8 mouse cellular contexts compared by ENCODE assay signal in the genomic region with DNA sequence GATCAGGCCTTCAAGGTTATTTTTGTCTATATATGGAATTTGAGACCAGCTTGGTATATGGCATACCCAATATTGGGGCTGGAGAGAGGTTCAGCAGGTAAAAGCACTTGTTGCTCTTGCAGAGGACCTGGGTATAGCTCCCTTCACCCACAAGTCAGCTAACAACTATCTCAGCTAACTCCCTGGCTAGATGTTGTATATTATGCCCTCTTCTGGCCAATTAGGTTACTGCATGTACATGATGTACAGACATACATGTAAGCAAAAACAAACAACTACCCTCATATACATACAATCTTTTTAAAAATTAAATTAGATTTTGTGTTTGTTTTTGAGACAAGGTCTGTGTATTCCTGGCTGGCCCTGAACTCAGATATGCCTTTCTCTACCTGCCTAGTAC. TPM values are rescaled to one million over a fixed set of nuclear protein-coding genes. Genes with fewer than 3 reads are reported as not detected.
DNase-seq lines count a peak whose midpoint lies in the region; ATAC-seq and TF ChIP-seq lines count a peak whose summit lies in the region.

No protein-coding gene starts in this region.

- no peak overlapping the region for H3K27ac ChIP-seq in liver, adult 2 months (replicated peaks; ENCODE audit: insufficient read depth, low read depth, low read length)
- no peak overlapping the region for H3K27ac ChIP-seq in liver, embryonic 16.5 days (ENCODE audit: low read length)

- no peak for ATAC-seq in liver, embryonic 16.5 days (ENCODE audit: low read depth)
- ATAC-seq in frontal cortex, adult (ENCODE audit: low TSS enrichment) = no peak

- no peak overlapping the region for H3K9ac ChIP-seq in liver, adult 2 months (ENCODE audit: low read depth, low read length)
- H3K9ac ChIP-seq in liver, embryonic 16.5 days (ENCODE audit: low read depth, low read length) = no peak overlapping the region; the same call in 1 of the 2 replicates

- DNase-seq in liver, adult 2 months (ENCODE audit: extremely low read depth, low read depth, low spot score) = peak; percentile 68
- DNase-seq in liver (no peak), ZHBTc4 (ENCODE audit: low read depth, low spot score) (peak; percentile 80)
- peak; percentile 60 for DNase-seq in forelimb bud, embryonic 11.5 days (ENCODE audit: low read depth, low spot score)
- no peak for DNase-seq in adrenal gland, adult 8-10 months
- DNase-seq in testis, postnatal 10 days (ENCODE audit: low spot score) = no peak

- peak overlapping the region; percentile 90 for H3K4me2 ChIP-seq in liver, embryonic 16.5 days (ENCODE audit: low read depth, low read length)

- no peak overlapping the region for H3K4me3 ChIP-seq in liver, adult 2 months (ENCODE audit: insufficient read depth, low read depth, low read length)
- H3K4me3 ChIP-seq in liver, embryonic 16.5 days (ENCODE audit: low read depth, low read length) = peak overlapping the region; percentile 79; the same call in 1 of the 2 replicates

- peaks cover 30% of the 10 kb centered on the region; the same call in 1 of the 2 replicates for H3K79me2 ChIP-seq in liver, adult 2 months (ENCODE audit: control insufficient read depth, insufficient read depth, low read length)

- peaks cover 4% of the 10 kb centered on the region; the same call in 1 of the 2 replicates for H3K36me3 ChIP-seq in liver, adult 2 months (ENCODE audit: control insufficient read depth, insufficient read depth, low read length)
- 0 out of 2 replicates have a peak, but pooled peaks cover under 1% of the 10 kb centered on the region for H3K36me3 ChIP-seq in liver, embryonic 16.5 days (ENCODE audit: control insufficient read depth, insufficient read depth)

- peak; percentile 42 for TF ChIP-seq CTCF in liver, adult 2 months (IDR thresholded peaks at IDR 0.05; ENCODE audit: low read depth, low read length)

- no peaks in the 10 kb centered on the region for H3K9me3 ChIP-seq in liver, embryonic 16.5 days (replicated peaks; ENCODE audit: control insufficient read depth, low read length)

- TF ChIP-seq POLR2A in liver, adult 2 months (IDR thresholded peaks at IDR 0.05; ENCODE audit: extremely low read depth, insufficient read depth, low read length) = no peak

- no peaks in the 10 kb centered on the region for H3K27me3 ChIP-seq in liver, adult 2 months (ENCODE audit: control insufficient read depth, insufficient read depth, low read length)
- H3K27me3 ChIP-seq in liver, embryonic 16.5 days (ENCODE audit: control insufficient read depth, insufficient read depth, low read depth, low read length) = no peaks in the 10 kb centered on the region

- peaks cover 12% of the 10 kb centered on the region for H3K4me1 ChIP-seq in liver, adult 2 months (ENCODE audit: control insufficient read depth, insufficient read depth, low read length)
- H3K4me1 ChIP-seq in liver, embryonic 16.5 days (ENCODE audit: control insufficient read depth, low read depth, low read length) = peaks cover 19% of the 10 kb centered on the region

RNA-seq across cellular contexts. Expression of a gene that starts 1.7 kb away (rescaled TPM):
- 313 and 384 TPM in 2 replicates for total RNA-seq in liver, adult 2 months (2014; rRNA removed)
- polyA plus RNA-seq in liver, adult 2 months (2012; rRNA removed) = 171 and 203 TPM in 2 replicates
- polyA plus RNA-seq in liver, embryonic 16.5 days (2015; fragmentation: Nextera tagmentation; extraction: Ambion mirVana) = 134 and 157 TPM in 2 replicates
- total RNA-seq in adrenal gland, adult 8-10 months (2022) = 100 to 1,000 TPM; 263 to 285 (median 273) TPM

RNA-seq across cellular contexts. Expression of a gene that starts 2.4 kb away (rescaled TPM):
- 16.0 and 17.1 TPM in 2 replicates for total RNA-seq in liver, adult 2 months (2014; rRNA removed)
- polyA plus RNA-seq in liver, adult 2 months (2012; rRNA removed) = 13.4 and 17.0 TPM in 2 replicates
- 9.5 and 10.0 TPM in 2 replicates for polyA plus RNA-seq in liver, embryonic 16.5 days (2015; fragmentation: Nextera tagmentation; extraction: Ambion mirVana)
- 10 to 100 TPM; 68.4 to 97.0 (median 84.9) TPM for total RNA-seq in adrenal gland, adult 8-10 months (2022)

RNA-seq across cellular contexts. Expression of a gene that starts 29.6 kb away (rescaled TPM):
- 27.5 and 36.7 TPM in 2 replicates for total RNA-seq in liver, adult 2 months (2014; rRNA removed)
- 66.1 and 96.7 TPM in 2 replicates for polyA plus RNA-seq in liver, adult 2 months (2012; rRNA removed)
- 27.9 and 28.5 TPM in 2 replicates for polyA plus RNA-seq in liver, embryonic 16.5 days (2015; fragmentation: Nextera tagmentation; extraction: Ambion mirVana)
- total RNA-seq in adrenal gland, adult 8-10 months (2022) = 100 to 1,000 TPM; 114 to 126 (median 125) TPM

RNA-seq across cellular contexts. Expression of a gene that starts 53.2 kb away (rescaled TPM):
- 10.9 and 11.9 TPM in 2 replicates for total RNA-seq in liver, adult 2 months (2014; rRNA removed)
- polyA plus RNA-seq in liver, adult 2 months (2012; rRNA removed) = 19.5 and 21.5 TPM in 2 replicates
- 12.1 and 13.2 TPM in 2 replicates for polyA plus RNA-seq in liver, embryonic 16.5 days (2015; fragmentation: Nextera tagmentation; extraction: Ambion mirVana)
- 10 to 100 TPM; 33.1 to 46.2 (median 38.4) TPM for total RNA-seq in adrenal gland, adult 8-10 months (2022)

Comparison
In these comparisons a context has a peak if more than half of its experiments do, and no peak if none do; other contexts are left out.
1. DNase-seq: peak in liver, adult 2 months (single experiment), ZHBTc4 (single experiment) and forelimb bud, embryonic 11.5 days (single experiment); none in liver (single experiment), adrenal gland, adult 8-10 months (single experiment) and testis, postnatal 10 days (single experiment).